Mouse (Mus musculus) left cerebral cortex, adult 18-20 months (tissue): ENCODE data around the gene 1700057G04Rik. TPM values are rescaled to one million over a fixed set of nuclear protein-coding genes. Genes with fewer than 3 reads are reported as not detected.

Experiments
- DNase-seq, 2 experiments: peaks; one replicate each; pipeline ENCODE4 v3.0.0; 2021 to 2022; ENCODE audit warnings: low spot score in 2 of 2, mixed read lengths in 1 of 2
- long read RNA-seq, 2 experiments: library from polyadenylated mRNA; stranded (forward); transcript quantifications; one replicate each; pipeline ENCODE4 v2.0.0; 2021
- total RNA-seq, 2 experiments: library from RNA; stranded (reverse); gene quantifications; 2 replicates each; pipeline ENCODE4 v1.2.3; 2021

1700057G04Rik gene
- total RNA-seq: not detected
- long read RNA-seq, experiment 1: 0 reads
- long read RNA-seq, experiment 2: 0 reads

GRCm38 (mm10) chr9:92309077-92309476 is at the start of gene 1700057G04Rik:
1700057G04Rik (plus strand) TSS chr9:92309377.
- no peak for DNase-seq

GRCm38 (mm10) chr9:92260481-92261159 is 48.6 kb upstream of the 1700057G04Rik start:
- no peak for DNase-seq

- DNase-seq: no peak
Measured at GRCm38 (mm10) chr9:92265719-92266118, 43.5 kb upstream of the 1700057G04Rik start.

GRCm38 (mm10) chr9:92266558-92267171 is 42.5 kb upstream of the 1700057G04Rik start:
- no peak for DNase-seq

- no peak for DNase-seq
Measured at GRCm38 (mm10) chr9:92267732-92268131, 41.4 kb upstream of the 1700057G04Rik start.

GRCm38 (mm10) chr9:92269829-92270404 is 39.3 kb upstream of the 1700057G04Rik start:
- DNase-seq: no peak

GRCm38 (mm10) chr9:92270927-92271326 is 38.2 kb upstream of the 1700057G04Rik start:
- peak in 1 of 2 experiments; percentile 20 for DNase-seq

- DNase-seq: no peak
Measured at GRCm38 (mm10) chr9:92272650-92273049, 36.5 kb upstream of the 1700057G04Rik start.

GRCm38 (mm10) chr9:92273271-92273670 is 35.9 kb upstream of the 1700057G04Rik start:
- no peak for DNase-seq

GRCm38 (mm10) chr9:92273956-92274762 is 35.0 kb upstream of the 1700057G04Rik start:
- DNase-seq: no peak

- DNase-seq: no peak
Measured at GRCm38 (mm10) chr9:92275486-92276207, 33.5 kb upstream of the 1700057G04Rik start, which contains the start of gene Plscr2. Plscr2 (plus strand) TSS chr9:92275602.

GRCm38 (mm10) chr9:92276360-92276759 is 32.8 kb upstream of the 1700057G04Rik start:
- DNase-seq: no peak

GRCm38 (mm10) chr9:92280048-92280447 is 29.1 kb upstream of the 1700057G04Rik start:
- DNase-seq: no peak

GRCm38 (mm10) chr9:92282563-92283171 is 26.5 kb upstream of the 1700057G04Rik start:
- no peak for DNase-seq

- DNase-seq: no peak
Measured at GRCm38 (mm10) chr9:92289675-92290074, 19.5 kb upstream of the 1700057G04Rik start.

- DNase-seq: no peak
Measured at GRCm38 (mm10) chr9:92292169-92292568, 17.0 kb upstream of the 1700057G04Rik start.

GRCm38 (mm10) chr9:92292922-92293321 is 16.3 kb upstream of the 1700057G04Rik start:
- DNase-seq: peak in 1 of 2 experiments; percentile 5

- no peak for DNase-seq
Measured at GRCm38 (mm10) chr9:92293560-92294548, 15.3 kb upstream of the 1700057G04Rik start.

GRCm38 (mm10) chr9:92298288-92298687 is 10.9 kb upstream of the 1700057G04Rik start:
- no peak for DNase-seq
